Mouse (Mus musculus) spleen, postnatal 4 days (tissue): Measurements from ENCODE around the gene Col6a4.

Experiments used
- DNase-seq, 2 experiments: peaks; one replicate each; pipeline ENCODE4 v3.0.0; 2022; ENCODE audit warnings: low spot score in 2 of 2

Gene Col6a4

DNA sequence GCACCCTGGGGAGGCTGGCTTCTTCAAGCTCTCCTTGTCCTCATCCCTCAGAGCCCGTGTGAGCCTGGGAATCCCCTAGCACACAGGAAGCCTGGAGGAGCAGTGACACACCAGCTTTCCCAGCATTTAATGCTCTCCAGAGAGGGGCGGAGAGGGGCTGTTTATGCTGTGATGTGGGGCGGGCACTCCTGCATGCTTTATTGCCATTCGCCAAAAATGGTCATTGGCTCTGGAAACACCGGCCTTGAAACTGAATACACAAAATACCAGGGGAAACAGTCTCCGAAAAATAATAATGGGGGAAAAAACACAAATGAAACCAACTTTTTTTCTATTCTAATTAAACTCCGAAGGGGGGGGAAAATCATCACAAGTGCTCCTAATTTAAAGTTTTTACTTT is at the start of gene Col6a4:
TSS of gene Col6a4 (minus strand) at position 101 of the 400 bp plus-strand sequence.
- no peak for DNase-seq

DNA sequence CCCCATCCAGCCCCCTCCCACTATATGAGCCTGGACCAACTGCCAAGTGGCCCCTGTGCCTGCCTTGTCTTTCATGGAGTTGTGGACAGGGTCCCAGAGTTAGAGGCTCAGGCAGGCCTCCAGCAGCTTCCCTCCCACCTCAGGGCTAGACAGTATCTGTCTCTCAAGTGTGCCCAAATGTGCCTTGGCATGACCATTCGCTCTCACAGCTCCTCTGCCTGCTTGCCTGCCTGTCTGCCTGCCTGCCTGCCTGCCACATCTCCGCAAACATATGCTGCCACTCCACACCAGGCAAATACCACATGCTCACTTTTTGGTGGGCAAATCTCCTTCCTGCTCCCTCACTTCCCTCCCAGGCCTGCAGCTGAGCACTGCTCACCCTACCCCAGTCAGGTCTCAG is 49.0 kb upstream of the Col6a4 start:
- no peak for DNase-seq

DNA sequence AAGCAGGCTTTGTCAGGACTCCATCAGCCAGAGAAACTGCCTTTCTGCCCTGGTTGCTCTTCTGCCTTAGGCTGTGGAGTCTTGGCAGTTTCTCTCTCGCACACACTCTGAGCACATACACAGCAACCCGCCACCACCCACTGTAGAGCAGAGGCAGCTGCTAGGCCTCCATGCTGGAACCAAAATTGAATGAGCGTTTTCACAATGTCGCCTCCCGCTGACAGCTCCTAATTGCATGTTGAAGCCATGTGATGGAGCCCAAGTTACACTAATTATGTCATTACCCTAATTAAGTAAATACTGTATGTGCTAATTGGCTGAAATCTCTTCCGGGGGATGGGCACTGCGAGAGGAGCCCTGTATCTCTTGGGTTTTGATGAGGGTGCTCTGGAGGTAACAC is 47.6 kb upstream of the Col6a4 start:
- DNase-seq: no peak

DNA sequence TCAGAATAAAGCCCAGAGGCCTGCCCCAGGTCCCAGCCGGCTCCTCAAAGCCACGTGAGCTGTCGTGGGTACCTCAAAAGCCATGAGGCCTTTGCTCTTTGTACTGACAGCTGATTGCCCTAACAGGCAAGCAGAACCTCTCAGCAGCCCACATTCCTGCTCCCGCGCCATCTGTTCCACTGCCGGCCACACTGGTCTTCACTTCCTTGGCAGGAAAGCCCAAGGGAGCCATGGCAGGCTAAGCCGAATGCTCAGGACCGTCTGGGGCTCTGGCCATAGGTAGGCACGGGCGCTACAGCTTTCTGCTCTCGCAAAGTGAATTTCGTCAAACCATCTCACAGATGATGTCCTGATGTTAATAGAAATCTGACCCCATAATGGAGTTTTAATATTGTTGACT is 45.4 kb upstream of the Col6a4 start:
- no peak for DNase-seq

DNA sequence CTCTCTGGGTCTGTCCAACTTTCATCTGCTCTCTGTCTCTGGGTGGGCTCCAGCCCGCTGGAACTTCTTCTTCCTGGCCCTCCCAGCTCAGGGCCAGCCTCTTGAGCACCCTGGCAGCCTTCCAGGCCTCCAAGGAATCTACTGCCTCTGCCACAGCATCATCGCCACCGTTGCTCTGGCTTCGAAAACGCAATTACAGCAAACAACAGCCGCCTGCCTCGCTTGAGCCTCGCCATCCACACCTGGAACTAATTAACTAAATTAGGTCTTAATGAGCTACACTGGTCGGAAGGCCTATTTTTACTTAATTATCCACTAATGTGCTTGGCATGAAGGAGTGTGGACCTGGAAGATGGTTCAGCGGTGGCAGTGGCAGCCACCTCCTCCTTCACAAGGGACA is 43.2 kb upstream of the Col6a4 start:
- no peak for DNase-seq

DNA sequence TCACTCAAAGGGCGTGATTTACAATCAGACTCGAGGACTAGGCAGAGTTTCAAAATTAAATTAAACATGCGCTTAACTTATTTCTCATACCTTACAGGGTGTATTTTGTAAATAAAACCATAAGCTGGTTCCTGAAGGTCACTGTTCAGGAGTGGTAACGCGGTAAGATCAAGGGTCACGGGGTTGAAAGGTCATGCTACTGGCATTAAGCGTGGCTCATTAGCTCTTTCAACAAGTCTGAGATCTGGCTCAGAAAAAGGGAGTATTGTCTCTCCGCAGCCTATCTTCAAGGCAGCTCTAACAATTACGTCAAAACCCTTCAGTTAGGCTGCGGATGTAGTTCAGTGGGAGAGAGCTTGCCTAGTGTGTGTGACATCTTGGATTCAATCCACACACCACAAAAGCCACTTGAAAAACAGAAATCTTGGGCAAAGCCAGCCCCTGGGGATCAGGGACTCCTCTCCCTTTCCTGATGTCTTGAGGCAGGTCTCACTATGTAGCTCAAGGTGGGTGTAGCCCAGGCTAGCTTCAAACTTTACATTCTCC is 41.2 kb upstream of the Col6a4 start:
- DNase-seq: no peak

DNA sequence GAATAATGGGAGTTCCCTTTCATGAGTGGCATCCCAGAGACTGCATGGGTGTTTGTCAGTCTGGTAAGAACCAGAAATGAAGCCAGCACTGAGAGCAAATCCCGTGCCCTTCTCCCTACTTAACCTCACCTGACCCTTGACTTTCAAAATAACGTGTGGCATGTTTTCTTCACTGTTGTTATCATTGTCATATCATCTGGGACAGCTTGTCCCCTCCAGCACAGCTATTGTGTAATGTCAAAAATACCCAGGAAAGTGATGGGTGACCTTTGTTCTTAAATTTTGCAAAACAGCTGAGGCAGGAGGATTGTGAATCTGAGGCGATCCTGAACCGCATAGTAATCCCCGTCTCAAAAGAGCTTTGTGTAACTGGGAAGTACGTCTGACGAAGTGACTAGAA is 33.7 kb upstream of the Col6a4 start:
- no peak for DNase-seq

DNA sequence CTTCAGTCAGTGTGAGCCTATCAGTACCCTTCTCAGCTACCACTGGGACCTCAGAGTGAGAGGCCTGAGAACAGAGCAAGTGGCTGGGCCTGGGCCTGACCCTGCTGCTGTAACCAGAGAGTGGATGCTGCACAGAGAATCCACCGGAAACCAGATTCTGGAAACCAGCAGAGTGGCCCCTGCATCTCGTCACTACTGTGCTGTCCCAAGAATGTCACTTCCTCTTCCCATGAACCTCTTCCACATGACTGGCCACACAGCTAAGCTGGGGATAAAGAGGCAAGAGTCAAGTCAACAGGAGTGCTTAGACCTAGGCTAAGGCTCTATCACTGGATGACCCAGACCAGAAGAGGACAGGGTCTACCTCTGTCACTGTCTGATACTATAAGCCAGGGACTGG is 32.5 kb upstream of the Col6a4 start:
- no peak for DNase-seq

DNA sequence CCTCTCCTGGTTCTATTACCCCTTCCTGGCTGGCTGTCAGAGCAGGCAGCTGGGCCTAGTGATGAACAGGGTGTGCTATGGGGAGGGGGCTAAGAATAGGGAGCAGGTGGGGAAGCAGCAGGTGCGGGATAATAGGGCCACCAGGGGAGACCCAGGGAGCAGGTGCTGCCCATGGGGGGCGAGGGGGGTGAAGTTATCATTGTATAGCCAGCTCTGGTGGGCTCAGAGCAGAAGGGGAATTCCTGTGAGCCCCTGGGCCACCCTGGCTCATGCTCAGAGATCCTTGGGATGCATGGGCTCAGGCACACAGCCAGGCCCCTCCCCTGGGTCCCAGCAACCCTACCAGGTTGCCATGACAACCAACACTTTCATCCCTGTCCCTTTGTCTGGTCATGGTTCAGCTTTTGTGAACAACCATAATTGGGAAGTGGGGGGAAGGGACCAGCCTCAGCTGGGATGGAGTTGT is 30.2 kb upstream of the Col6a4 start:
- DNase-seq: no peak

DNA sequence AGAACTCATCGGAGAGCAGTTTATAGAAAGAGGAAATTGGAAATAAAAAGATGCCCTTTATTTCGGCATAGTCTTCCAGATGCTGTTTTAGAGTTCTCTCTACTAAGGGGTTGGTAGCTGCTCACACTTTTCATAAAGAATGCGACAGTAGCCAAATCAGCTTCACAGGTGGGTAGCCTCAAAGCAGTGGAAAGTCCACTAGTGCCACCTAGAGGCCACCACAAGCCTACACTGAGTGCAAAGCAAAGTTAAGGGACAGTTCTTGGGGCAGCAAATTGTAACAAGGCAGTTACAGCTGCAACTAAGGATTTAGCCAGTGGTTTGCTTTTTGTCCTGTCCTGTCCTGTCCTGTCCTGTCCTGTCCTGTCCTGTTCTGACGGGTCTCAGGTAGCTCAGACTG is 27.0 kb upstream of the Col6a4 start:
- no peak for DNase-seq

DNA sequence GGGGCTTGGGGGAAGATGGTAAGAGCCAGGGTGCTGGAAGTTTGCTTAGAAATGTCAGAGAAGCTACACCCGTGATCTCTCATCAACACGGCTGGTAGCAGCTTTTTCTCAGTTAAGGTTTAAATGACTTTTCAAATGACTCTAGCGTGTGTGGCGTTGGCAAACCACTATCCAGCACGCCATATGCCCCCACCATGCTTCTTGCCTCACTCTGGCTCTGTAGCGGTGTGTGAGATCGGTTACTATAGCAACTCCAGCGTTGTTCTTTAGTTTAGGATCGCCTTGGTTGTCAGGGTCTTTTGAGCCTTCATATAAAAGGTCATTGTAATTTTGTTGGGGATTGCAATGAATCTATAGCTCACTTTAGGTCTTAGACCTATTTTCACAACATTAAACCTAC is 22.5 kb upstream of the Col6a4 start:
- DNase-seq: no peak

DNA sequence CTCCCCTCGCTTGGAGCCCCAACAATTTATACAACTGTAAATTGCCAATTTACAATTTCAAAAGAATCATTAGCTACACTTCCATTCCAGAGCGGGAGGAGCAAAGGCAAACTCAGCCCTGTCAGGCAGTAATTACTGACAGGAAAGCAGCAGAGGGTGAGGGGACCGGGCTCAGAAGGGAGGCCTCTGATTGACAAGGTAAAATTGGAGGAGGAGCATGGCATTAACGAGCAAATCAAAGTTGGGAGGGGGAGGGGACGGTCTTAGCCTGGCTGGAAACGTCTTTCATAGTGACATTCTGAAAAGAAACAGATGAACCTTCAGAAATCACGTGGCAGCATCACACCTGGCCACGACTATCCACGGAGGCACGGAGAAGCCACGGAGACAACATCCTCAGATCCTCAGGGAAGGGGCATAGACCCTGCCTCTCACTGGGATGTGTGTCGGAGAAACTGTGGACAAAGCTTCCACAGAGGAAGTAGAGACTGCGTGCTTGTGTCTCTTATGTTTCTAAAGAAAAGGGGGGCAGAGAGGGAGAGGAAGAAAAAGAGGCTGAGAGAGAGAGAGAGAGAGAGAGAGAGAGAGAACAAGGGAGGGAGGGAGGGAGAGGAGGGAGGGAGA is 19.3 kb upstream of the Col6a4 start:
- no peak for DNase-seq

DNA sequence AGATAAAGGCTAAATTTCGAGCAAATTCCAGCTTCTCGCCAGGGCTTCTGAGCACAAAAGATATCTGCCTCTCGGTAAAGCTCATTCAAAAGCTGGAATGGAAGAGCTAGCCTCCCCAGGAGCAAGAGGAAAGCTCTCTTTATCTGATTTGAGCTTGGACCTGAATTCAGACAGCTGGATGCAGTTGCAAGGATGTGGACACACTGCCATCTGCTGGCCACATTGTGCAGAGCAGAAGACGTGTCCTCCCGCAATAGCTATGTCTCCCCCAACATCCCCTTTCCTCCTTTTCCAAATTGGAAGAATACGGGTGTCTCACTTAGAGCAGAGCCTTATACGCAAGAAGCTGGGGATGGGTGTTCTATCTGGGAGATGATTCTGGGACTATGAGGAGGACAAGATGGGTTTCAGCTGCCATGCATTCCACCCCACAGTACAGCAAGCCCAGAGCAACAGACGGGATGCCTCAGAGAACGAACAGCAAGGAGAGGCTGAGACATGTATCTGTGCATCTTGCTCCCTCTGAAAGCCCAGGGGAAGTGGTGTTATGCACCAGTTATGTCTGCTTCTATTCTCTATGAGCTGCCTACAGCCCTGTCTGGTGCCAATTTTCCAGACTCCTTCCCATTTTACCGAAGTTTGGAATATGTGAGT is 16.3 kb upstream of the Col6a4 start:
- peak; percentile 39 to 84 for DNase-seq

DNA sequence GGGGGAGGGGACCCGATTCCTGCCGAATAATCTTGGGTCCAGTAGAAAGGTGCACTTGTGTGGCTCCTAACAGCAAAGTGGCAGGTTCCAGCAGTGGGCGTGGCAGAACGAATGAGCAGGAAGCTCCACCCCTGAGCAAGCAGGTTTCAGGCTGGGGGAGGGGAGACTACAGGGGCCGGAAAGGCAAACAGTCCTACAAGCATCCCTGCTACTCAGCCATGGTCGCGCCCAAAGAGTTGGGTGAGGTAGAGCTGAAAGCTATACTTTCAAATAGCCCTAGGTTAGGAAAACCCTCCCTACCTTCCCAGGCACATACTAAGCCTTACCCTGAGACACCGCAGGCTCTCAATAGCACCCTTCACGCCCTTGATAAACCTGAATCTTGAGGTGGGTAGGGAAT is 9.7 kb upstream of the Col6a4 start:
- no peak for DNase-seq

DNA sequence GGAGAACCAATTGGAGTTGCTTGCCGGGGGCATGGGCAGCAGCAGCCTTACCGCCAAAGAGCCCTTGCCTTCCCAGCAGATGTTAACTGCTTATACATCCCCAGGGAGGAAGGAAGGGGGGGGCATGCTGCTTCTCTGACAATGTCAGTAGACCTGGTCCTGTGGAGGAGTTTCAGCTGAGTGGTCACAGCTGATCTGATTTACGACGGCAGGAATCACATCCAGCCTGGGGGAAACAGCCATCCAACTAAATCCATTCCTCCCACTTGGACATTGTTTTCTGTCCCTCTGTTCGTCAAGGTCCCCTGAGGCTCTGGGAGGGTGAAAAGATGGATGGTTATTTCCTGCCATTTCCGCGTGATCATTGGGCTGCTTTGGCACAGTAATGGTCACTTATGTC is 7.8 kb upstream of the Col6a4 start:
- no peak for DNase-seq

DNA sequence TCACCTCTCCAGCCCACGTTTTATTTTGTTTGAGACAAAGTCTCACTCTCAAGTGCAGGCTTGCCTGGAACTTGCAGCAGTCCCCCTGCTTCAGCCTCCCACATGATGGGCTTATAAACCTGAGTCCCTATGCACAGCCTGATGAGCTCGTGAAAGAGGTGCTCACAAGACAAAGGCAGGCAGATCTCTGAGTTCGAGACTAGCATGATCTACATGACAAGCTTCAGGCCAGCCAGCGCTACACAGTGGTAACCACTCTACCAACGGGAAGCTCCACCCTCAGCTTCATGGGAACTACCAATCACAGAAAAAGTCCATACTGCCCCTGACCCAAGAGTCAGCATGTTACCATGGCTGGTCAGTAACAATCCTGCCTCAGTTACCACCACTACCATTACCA is 4.6 kb upstream of the Col6a4 start:
- DNase-seq: no peak

DNA sequence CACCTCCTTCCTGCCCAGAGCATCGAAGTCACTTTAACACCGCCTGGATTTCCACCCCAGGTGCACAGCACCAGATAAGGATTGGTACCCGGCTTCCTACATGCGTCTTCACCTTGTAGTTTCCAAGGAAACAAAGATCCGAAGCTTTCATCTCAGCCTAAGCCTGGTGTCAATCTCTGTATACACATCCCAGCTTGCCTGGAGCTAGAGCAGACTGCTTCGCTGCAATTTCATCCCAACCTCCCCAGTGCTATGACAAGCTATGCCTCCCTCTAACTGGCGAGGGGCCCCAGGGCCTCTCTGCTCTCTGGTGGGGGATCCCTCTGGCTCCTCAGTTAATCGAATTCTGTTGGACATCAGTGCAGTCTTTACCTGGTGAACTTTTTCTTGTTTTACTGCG is 3.7 kb upstream of the Col6a4 start:
- DNase-seq: no peak

DNA sequence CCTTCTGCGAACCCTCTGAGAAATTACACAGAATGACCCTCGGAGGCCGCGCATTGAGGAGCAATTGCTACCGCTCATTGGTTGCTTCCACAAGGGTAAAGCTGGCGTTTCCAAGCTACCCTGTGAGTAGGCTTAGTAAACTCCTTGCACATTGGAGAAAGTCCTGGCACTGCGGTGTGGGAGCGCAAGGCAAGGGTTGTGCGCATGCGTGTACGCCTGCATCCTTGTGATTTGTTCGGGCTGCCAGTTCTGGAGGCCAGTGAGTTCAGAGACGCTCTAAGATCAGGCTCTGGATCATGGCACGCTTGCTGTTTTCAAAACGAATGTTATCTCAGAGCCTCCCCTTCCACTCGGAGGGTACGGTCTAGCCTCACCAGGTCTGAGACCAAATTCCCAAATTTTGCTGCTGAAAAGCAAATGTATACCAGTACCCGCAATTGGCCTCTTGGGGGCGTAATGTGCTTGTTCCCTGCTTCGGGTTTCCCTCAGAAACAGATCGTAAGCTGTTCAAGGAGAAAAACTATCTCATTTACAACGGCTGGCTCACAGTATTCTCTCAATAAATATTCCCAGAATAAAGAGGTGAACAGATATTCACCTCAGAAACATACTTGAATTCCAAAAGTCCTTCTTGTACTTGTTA is 2.9 kb upstream of the Col6a4 start:
- no peak for DNase-seq

DNA sequence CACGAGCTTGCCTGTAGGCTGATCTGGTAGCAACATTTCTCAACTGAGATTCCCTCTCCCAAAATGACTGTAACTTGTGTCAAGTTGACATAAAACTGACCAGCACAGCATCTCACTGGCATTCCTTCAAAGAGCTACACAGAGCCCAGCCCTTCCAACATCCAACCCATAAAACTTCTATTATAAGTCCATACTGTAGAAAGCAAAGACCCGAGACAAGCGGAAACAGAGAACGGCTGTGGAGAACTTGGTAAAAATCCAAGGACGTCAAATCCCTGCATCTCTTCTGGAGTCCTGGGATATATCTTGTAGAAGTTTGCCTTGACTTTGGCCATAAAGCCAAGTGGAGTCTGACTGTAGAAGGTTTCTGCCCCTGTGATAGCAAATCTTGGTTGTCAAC is 15.1 kb downstream of the Col6a4 start:
- DNase-seq: no peak

DNA sequence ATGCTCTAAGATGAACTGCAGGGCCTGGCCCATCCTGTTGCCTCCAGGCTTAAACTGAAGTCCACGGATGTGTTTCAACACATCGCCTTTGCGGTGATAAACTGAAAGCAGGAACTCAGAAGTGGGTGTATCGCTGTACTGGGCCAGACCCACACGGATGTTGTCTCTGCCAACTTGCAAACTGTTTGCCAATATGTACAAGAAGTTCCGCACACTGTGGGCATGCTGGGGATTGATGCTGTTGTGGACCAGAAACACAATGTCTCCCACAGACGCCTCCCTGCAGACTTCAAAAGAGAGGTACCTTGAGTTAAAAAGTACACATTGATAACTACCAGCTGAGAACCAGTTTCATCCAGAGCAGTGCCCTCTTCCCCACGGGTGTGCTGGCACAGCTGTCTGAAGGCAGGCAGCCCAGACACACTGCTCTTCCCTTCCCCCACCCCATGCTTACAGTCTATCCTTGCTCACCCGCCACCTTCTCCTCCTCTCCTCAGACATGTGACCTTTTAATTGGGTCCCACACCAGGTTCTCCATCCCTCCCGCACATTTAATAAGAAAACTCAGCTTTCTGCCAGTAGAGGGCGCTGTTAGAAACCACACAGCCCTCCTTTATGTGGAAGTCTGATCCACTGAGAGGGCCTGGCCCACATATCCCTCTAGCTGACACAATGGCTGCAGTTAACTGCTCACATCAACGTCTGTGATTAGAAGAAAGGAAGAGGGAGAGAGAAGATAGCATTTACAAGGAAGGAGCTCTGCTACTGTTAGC is 16.1 kb downstream of the Col6a4 start:
- peak; percentile 23 to 69 for DNase-seq

DNA sequence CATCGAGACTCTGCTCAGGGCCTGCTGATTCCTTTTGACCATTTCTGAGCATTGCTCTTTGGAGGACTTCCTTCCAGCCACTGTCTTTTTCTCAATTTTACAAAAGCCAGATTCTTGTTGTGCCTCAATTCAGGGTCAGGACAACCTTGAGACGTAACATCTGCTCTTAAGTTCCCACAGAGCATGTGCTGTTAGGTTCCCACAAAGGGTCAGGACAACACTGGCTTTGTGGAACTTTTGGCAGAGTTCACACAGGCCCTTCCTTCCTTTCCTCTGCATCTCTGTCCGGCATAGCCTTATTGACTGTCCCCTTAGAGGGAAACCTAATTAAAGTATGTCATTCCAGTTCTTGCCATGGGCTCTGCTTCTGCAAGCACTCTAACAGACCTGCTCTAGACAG is 18.6 kb downstream of the Col6a4 start:
- DNase-seq: no peak

DNA sequence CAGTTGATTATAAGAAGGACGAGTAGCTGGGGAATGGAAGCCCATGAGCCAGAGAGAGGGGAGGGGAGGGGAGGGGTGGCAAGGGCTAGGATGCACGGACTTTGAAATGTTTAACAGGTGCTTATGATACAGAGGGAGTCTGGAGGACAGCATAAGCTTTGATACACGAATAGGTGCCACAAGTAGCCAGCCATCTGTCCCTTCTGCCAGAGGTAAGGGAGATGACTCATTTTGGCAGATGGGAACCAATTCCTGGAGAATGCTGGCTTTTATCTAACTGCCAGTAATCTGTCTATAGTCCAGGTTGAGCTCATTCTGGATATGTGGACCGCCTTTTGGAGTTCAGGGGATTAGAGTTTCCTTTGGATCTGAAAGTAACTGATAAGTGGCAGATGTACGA is 20.3 kb downstream of the Col6a4 start:
- DNase-seq: no peak
